Mouse (Mus musculus) c-Kit-positive CD71-positive TER-119-negative erythroid progenitor cells, embryonic 14.5 days (primary cell): Measurements from ENCODE around the gene Ttll6.

Experiments used
- DNase-seq: peaks from one replicate; pipeline ENCODE4 v3.0.0-alpha.2; 2013; ENCODE audit warnings: low read depth

Gene Ttll6

DNA sequence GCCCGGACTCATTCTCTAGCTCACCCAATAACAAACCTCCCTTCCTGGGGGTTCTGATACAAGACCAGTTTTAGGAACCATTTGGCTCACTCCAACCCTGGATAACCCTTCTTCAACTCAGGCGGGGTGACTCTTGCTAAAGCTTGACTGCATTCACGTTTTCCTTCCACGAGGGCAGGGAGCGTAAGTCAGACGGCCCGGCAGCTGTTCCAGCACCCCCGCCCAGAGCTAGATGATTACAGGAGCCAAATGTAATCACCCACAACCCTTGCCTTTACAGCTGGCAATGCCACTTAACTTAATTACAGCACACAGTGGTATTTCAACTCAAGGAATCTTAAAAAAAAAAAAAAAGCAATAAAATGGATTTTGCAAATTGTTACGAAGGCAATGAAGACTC, 34.5 kb downstream of the Ttll6 start:
- DNase-seq, result no peak

DNA sequence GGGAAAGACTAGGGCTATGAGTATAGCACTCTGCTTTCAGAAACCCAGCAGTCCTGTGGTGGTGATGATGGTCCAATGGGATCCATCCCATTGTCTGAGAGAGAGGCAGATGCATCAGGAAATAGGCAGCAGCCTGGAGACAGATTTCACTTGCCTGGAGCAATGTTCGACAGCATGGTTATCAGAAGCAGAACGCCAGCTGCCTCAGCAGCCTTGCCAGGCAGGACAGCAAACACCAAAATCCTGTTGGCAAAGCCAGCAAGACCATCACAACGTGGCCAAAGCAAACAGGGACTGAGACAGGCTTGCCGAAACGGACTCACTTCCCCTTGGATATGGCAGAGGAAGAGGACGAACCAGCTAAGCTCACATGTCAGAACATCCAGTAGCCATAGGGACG, 35.4 kb downstream of the Ttll6 start:
- no peak for DNase-seq

DNA sequence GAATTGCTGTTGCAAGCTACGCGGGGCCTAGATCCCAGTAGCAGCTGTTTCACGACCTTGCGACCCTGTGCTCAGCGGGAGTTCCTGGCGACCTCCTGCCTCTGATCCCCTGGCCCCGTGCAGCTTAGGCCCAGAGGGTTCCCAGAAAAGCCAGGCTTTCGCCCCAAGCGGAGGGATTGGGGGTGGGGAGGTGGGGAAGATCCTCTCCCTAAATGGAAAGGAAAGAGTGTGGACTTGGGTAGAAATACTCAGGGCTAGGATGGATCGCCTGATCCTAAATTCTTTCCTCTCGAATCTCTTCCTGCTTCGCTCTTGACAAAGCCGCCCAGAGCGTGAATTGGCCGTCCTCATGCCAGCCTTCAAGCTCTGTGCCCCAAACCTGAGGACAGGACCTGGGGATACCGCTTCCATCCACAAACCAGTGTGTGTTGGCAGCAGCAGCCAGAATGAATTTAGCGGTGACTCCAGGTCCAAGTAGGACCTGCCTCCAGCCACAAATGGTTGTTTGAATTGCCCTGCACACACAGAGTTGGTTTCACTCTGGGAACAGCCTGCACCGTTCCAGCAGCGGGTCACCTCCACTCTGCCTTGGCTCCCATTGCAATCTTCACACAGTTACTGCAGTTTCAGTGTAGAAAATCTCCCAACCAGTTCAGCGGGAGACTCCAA, 37.3 kb downstream of the Ttll6 start:
- DNase-seq, result no peak

DNA sequence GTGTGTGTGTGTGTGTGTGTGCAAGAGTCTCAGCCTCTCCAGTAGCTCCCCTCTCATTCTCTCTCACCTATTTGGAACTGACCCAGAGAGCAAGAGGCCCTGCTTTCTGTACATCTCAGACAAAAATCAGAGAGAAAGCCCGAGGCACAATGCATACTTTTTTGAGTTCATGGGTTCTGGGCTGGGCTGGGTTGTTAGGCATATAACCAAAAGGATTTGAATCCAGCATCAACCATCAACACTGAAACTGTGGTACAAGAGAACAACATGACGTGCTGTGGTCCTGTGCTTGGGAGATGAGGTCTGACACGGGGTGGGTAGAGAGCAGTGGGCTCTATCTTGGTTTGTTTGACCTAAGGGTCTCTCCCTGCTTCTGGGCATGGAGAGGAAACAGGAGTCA, 38.0 kb downstream of the Ttll6 start:
- no peak for DNase-seq

DNA sequence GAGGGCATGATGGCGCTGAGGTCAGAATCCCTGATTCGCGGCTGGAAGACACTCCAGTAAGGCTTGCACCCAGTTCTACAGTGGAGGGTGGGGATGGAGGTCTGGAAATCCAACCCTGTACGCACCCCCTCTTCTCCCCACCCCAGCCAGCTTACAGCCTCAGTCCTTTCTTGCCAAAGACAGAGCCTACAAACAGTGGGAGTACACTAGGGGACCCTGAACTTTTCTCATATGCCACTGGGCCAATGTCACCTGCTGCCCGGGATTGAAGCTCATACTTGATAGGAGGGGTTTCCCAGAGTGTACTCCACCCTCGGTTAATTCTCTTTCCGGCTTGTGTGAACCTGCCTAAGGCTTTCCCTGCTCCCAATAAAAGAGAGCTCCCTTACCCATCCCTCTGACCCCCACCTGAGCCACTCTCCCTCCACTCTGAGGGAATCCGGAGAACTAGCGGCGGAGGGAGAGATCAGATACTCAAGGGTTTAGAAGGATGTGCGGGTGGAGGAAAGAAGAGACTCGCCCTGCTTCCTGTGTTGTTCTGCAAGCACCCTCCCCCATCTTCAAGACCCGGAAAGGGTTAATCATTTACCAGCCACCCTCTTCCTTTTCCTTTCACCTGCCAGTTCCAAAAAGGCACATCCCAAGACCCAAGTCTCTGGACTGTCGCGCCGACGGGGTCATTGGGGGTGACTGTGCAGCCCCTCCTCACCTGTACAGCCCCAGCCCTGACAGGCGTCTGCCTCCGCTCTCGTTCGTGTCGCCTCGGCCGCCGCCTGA, 39.1 kb downstream of the Ttll6 start:
- DNase-seq, result no peak

DNA sequence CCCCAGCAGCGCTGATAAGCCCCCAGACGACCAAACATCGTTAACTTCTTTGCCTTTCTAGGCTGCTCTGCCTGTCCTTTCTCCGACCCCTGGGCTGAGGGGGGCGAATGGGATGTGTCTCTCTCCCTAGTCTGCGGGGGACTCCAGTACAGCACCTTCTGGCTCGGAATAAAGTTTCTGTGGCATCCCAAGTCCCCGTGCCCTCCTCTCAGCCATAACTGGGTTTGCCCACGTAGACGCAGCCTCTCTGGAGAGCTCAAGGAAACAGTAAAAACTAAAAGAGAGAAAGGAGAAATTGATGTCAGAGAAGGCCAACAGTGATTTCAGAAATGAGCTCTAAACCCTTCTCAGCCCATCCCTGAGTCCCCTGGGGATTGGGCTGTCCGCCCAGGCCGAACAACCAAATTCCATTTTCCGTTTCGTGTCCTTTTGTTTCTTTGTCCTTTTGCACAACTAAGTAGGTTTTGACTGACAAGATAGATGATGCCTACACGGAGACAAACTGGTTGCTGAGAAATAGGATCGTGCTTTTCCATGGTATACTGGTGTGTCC, 39.8 kb downstream of the Ttll6 start:
- DNase-seq, result no peak

DNA sequence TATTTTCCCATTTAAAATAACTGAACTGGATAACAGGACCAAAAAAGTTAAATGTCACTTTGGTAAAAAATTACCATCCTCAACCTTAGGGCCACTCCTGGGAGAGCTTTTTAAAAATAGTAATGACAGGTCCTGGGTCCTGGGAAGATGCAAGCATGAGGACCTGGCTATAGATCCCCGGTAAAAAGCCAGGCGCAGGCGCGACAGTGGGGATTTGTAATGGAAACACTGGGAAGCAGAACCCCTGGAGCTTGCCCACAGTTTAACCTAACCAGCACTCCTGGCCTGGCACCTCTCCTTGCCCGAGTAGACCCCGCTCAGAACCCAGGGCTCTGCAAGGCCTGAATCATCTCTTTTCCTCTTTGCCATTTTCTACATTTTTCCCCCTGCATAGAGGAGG, 41.3 kb downstream of the Ttll6 start:
- no peak for DNase-seq

DNA sequence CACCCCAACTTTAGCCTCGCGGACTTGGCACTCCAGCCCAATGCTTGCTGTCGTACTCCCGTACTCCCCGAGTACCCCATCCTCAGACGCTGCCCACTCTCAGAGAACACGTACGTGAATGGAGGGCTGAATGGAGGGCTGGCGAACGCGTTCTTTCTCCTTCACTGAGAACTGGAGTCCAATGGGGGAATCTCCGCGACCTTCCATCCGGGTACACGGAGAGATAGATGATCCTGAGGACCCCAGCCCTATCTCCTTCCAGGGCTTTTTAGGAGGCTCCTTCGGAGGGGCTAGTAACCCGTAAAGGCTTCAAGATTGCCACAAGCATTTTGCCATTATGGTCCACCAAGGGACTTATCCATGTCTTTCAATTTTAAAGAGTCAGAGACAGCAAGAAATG, 41.9 kb downstream of the Ttll6 start:
- DNase-seq, result no peak

DNA sequence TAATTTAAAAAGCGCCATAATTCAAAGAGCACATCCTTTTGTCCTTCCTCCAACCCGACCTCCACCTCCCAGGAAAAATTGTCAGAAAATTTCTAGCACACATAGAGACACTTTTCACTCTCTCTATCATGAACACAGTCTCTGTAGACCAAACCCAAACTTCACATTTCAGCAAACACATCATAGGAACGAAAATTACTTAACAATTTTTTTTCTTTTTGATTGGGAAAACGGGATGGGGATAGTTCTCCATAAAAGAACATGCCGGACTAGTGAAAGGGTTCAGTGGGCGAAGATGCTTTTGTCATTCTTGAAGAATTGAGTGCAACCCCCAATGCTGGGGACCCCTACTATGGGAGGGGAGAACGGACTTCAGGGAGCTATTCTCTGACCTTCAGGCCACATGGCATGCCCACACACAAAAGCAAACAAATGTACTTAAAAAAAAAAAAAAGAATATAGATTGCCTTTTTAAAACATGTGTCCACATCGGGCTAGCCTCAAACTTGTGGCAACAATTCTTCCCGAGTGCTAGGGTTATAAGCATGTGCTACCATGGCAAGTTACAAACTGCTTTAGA, 42.5 kb downstream of the Ttll6 start:
- no peak for DNase-seq

DNA sequence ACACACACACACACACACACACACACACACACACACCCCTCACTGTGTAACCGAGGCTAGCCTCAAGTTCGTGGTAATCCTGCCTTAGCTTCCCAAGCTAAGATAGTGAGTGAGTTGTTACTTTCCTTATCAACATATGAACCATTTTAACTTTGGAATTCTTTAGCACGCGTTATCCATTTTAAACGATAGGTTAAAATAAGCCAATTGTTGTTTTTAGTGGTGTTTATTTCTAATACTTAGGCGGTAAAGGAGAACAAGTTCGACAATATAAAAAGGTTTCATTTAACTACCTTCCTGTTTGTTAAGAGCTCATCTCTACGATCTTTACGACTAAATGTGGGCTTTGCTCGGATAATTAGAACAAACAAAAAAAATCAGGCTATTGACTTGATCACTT, 43.3 kb downstream of the Ttll6 start:
- no peak for DNase-seq

DNA sequence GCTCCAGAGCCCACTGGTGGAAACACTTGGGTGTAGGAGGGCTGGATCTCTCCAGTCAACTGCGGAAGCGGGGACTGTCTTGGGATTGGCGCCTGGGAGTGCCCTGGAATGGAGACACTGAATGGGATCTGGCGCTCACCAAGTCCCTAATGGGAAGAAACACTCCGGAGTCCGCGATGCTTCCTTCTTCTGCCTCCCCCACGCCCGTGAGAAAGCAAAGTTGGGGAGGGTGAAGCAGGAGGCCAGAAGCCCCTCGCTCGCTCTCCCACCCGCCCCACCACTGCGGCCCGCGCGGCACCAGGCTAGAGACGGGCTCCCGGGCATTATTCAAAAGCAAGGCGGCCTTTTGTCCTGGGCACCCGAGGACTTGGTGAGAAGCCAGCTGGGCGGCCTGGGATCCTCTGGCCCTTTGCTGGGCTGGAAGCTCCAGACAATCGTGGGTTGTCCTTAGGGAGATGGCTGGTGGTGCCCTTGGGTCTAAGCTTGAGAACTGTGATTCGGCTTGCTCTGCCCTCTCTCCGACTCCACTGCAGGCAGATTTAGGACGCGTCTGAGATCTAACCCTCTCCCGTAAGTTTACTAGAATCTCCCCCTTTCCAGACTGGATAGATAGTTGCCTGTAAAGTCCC, 44.1 kb downstream of the Ttll6 start:
- DNase-seq, result no peak

DNA sequence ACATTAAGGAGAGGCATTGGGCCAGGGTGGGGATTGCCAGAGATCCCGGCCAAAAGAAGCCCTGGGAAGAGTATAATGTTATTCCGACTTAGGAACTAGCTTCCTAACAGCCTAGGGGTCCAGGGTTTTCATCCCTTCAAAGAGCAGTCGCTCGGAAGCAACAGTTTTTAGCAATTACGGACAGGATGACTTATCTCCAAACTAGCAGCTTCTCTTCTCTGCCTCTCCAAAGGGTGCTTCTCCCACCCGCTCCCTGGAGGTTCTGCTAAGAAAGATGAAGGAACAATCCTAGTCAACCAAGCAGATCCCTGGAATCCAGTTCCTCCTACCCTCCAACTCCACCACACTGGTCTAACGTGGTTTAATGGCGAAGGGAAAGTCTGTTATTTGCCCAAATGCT, 44.8 kb downstream of the Ttll6 start:
- no peak for DNase-seq

DNA sequence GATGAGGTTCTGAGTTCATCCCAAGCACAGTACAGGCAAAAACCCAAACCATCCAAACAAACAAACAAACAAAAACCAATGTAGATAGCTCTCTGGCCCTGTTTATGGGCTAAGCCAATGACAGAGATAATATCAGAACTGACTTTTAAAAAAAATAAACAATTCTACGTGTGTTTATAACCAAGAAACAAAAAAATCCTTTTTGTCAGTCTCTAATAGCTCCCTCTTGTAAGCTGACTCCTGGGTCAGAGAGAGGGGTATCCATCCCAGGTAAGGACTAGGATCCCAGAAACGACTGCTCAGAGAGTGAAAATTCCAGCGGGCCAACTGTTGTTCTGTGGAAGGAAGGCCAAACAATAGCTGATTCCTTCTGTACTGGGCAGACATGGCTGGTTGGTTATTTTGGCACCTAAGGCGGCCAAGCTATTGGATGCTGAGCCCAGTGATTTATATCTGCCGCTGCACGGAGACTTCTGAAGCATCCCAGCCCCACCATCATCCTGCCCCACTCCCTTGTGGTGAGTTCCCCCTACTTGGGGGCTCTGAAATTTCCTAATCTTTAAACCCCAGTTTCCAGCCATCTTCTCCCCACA, 45.4 kb downstream of the Ttll6 start:
- DNase-seq, result no peak

DNA sequence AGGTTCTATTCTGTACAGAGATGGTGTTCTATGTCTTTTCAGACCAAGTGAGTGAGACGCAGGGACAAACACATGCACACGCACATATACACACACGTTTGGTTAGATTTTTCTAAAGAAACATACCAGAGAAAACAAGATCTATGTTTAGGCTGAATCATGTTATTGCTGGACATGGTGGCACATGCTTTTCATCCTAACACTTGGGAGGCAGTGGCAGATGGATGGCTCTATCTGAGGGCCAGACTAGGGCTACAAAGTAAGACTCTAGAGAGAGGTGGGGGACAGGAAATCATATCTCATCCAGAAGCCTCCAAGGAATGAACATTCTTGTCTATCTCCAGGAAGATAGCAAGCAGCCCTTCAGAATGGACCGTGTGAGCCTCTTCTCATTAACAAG, 47.5 kb downstream of the Ttll6 start:
- no peak for DNase-seq

DNA sequence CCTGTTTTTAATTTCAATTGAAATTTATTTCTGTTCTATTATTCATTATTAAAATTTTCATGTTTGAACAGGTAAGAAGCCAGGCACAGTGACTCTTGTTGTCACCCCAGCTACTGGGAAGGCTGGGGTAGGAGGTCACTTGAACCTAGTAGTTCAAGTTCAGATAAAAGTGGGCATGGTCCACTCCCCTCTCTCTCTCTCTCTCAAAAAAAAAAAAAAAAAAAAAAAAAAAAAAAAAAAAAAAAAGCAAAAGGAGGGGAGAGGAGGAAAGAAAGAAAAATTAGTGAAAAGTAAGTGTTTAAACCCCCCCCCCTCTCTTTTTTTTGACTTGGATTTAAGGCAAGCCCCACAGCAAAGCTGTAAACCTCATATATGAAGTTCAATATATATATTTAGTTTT, 50.6 kb downstream of the Ttll6 start:
- DNase-seq, result no peak

DNA sequence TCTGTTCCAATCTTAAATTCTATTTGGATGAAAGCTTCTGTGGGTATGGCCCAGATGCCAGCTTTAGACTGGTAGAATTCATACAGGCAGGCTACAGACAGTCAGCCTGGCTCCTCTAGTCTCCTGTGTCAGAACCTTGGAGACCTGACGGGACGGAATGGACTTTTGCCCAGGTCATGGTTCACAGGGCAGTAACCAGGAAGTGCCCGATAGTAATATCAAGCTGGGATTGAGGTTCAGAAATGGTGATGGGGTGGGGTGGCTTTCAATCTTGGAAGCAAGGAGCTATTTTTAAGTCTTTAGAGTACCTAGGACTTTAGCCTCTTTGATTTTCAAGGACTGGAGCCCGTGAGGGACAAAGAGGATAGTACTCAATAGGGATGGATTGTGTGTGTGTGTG, 53.7 kb downstream of the Ttll6 start:
- DNase-seq, result no peak

DNA sequence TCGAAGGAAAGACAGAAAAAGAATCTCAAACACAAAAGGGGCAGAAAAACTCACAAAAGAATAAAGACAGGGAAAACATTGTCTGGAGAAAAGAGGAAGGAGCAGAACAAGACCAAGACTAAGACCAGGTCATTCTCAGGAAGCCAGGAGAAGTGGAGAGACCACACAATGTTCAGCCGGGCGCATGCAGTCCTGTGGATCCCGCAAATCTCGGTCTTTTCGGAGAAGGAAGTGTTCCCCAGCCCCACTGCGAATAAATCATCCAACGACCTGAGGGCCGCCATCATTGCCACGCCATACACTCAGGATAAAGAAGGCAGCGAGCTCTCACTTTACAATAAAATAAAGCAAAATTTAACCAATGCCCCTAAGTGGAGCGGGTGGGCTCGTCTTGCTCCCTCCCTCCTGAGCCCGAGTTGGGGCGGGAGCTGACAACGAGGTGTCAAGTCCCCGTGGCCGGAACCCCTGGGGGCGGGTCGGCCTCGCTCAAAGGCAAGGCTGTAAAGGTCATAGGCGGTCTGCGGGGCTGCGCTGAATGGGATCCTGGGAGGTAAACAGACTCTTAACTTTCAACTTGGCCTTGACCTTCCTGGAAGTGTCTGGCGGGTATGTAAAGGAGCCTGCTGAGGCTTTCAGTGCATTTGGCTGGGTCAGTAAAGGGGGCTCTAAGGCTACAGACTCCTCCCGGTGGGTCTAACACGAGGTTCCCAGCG, 56.4 kb downstream of the Ttll6 start:
- DNase-seq, result no peak

DNA sequence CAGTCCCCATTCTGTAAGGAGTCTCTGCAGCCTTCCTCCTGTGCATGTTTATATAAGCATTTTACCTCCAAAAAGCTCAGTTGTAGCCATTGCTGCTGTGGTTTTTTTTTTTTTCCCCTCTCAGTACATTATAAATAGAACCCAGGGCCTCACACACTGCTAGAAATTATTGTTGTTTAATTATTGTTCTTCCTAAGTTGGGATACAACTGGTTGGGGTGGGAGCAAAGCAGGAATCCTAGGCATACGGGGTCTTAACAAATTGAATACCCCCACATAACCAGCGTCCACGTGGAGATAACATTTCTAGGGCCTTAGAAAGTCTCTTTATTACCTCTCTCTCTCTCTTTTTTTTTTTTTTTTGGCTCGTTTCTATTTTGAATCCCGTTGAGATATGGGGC, 57.5 kb downstream of the Ttll6 start:
- no peak for DNase-seq

DNA sequence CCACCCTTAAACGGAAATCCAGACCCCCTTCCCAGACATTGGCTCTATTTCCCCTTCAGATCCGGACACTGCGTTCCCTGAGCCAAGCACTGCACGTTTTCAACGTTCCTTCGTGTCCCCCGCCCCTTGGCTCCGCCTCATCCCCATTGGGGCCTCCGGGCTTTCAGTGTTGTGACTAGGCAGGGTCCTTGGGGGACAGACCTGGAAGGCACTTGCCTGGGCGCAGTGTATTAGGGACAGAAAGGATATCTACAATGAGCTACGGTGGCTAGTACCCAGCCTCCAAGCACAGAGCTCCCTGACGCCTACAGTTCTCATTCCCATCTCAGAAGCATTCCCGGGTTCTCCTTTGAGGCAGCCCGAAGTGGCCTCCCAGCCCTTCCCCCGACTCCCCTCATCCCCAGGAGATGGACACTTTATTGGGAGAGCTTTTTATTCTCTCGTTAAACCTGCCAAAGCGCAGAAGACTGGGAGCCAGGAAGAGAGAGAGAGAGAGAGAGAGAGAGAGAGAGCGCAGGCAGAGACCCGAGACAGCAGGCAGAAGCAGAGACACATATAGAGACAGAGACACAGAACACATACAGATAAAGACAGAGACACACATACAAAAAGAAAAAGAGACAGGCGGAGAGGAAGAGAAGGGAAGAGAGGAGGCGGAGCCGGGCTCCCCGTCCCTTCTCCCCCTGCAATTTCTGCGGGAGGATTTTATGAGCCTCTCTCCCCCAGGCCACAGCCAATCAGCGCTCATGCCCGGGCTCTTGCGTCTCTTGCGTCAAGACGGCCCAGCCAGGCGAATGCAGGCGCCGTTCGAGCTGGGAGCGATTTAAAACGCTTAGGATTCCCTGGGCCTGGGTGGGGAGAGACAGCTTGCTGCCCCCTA, 60.2 kb downstream of the Ttll6 start, which contains the start of gene Hoxb13:
Gene Hoxb13 (plus strand): TSS at position 796 of the 880 bp plus-strand sequence.
- no peak for DNase-seq

DNA sequence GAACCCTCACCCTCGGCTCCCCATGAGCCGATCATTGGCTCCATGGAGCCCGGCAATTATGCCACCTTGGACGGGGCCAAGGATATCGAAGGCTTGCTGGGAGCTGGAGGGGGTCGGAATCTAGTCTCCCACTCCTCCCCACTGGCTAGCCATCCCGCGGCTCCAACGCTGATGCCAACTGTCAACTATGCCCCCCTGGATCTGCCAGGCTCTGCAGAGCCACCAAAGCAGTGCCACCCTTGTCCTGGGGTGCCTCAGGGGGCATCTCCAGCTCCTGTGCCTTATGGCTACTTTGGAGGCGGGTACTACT, 60.8 kb downstream of the Ttll6 start:
- no peak for DNase-seq
